Mouse (Mus musculus) brain, adult 10 weeks (tissue): ENCODE data around the gene Apbb2. TPM values are rescaled to one million over a fixed set of nuclear protein-coding genes. Genes with fewer than 3 reads are reported as not detected.

Source experiments
- polyA plus RNA-seq: library from polyadenylated mRNA; stranded (reverse); fragments of 350-450 nt; fragmentation: Illumina TruSeq; extraction: RNeasy Lipid Tissue Mini Kit (QIAGEN cat#74804); gene quantifications from one replicate; pipeline ENCODE4 v1.2.3, GENCODE M21; 2015; ENCODE audit warnings: low read depth, low replicate concordance

Apbb2 gene
- 31.0 TPM for polyA plus RNA-seq

GRCm38 (mm10) chr5:66618597-66618996, at the start of gene Apbb2:
TSS of gene Apbb2 (minus strand) at chr5:66618784.

DNA sequence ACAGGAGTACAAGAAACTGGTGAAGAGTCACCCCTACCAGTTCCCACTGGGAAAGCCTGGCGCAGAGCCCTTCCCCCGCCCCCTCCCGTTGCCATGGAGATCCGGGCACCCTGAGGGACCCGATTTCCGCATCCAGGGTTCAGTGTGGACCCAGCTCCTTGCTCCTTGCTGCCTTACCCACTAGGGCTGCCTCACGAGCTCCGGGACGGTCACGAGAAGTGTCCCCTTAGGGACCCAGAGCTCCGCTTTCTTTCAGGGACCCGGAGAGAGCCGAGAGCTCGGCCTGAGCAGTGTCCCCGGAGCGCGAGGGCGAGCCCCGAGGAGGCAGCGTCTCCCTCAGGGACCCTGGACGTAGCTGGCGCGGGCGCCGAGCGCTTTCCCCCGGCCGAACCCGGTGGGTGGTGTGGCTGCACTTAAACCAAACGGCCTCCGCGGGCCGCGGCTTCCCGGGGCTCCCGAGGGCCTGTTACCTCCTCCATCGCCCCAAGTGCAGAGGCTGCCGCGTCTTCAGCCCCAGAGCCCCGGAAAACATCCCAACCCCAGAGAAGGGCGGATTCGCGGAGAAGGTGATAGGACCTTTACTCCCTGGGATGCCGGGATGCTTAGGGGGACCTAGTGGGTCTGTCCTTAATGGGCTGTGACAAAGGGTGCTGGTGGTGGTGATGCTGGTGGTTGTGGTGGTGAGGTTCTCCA, 358.7 kb downstream of the Apbb2 start, which contains the start of gene Nsun7:
TSS of gene Nsun7 (plus strand) at position 142 of the 693 bp plus-strand sequence.

Other genes with a start within 250 kb of the Apbb2 start
- gene Uchl1, start 57.3 kb upstream of the Apbb2 start, polyA plus RNA-seq = 1,231 TPM
- 62.1 TPM for gene Limch1, start 127.0 kb upstream of the Apbb2 start, polyA plus RNA-seq